Mouse (Mus musculus) G1E (cell line): ENCODE data around the gene Prss38.

Experiments used
- CTCF ChIP-seq: IDR thresholded peaks from 2 replicates; pipeline ENCODE4 v1.5.1; 2012; ENCODE audit warnings: low read depth, low read length, inconsistent platforms, mixed read lengths
- TAL1 ChIP-seq: conservative IDR thresholded peaks from 2 replicates; pipeline ENCODE4 v1.6.1; 2012; ENCODE audit warnings: low read depth, low read length, inconsistent platforms, mixed read lengths

GRCm38 (mm10) chr11:59387471-59387870 is 12.0 kb upstream of the Prss38 start:
- TF ChIP-seq CTCF (no peak), TAL1 (no peak)
